Mouse (Mus musculus) spleen, adult 2 months (tissue): ENCODE measurements around the gene Map3k3. TPM values are rescaled to one million over a fixed set of nuclear protein-coding genes. Genes with fewer than 3 reads are reported as not detected.

Experiments
- DNase-seq, 2 experiments: peaks; one replicate each; pipeline versions ENCODE4 v3.0.0 to v3.0.0-alpha.2; 2012 to 2021; ENCODE audit warnings: low spot score in 2 of 2, low read depth in 1 of 2
- H3K27ac ChIP-seq: fragments of 200-500 bp; 2 replicates; pipeline ENCODE4 v1.5.1; 2012; ENCODE audit warnings: low read length, inconsistent platforms; ENCODE audit not compliant: insufficient read depth
- H3K27me3 ChIP-seq: fragments of 200-500 bp; 2 replicates; pipeline ENCODE4 v1.6.1; 2012; ENCODE audit warnings: mild to moderate bottlenecking, moderate library complexity, low read length, inconsistent platforms; ENCODE audit not compliant: control insufficient read depth, insufficient read depth
- H3K36me3 ChIP-seq: fragments of 200-500 bp; 2 replicates; pipeline ENCODE4 v1.6.1; 2012; ENCODE audit warnings: mild to moderate bottlenecking, low read length, inconsistent platforms; ENCODE audit not compliant: control insufficient read depth, insufficient read depth
- H3K4me1 ChIP-seq: fragments of 200-500 bp; 2 replicates; pipeline ENCODE4 v1.6.1; 2011; ENCODE audit warnings: inconsistent platforms; ENCODE audit not compliant: control insufficient read depth, insufficient read depth, insufficient read length
- H3K4me3 ChIP-seq: fragments of 200-500 bp; 2 replicates; pipeline ENCODE4 v1.5.1; 2011; ENCODE audit warnings: mild to moderate bottlenecking, inconsistent platforms; ENCODE audit not compliant: insufficient read depth, insufficient read length; ENCODE audit errors: extremely low read depth
- CTCF ChIP-seq: fragments of 200-500 bp; IDR thresholded peaks from 2 replicates; pipeline ENCODE4 v1.5.1; 2011; ENCODE audit warnings: mild to moderate bottlenecking, inconsistent platforms; ENCODE audit not compliant: insufficient read depth, insufficient read length, insufficient replicate concordance; ENCODE audit errors: extremely low read depth
- POLR2A ChIP-seq: fragments of 200-500 bp; IDR thresholded peaks from 2 replicates; pipeline ENCODE4 v1.6.1; 2011; ENCODE audit warnings: low read depth, low read length, inconsistent platforms
- WGBS: fragments of 180-500 bp; shearing (Covaris S2); methylation state at CpG from one replicate; pipeline ENCODE4 v1.1.7; 2018; 5-methylcytosine and 5-hydroxymethylcytosine counted together
- polyA plus RNA-seq: library from polyadenylated mRNA; depleted of rRNA; stranded (reverse); fragments of >200 nt; gene quantifications from 2 replicates; pipeline ENCODE4 v1.2.3, GENCODE M21; 2012; rRNA removed

Gene Map3k3
- 34.1 and 37.1 TPM in 2 replicates for polyA plus RNA-seq

GRCm38 (mm10) chr11:106083708-106084701 lies at the start of gene Map3k3:
Gene Map3k3 (plus strand): TSS chr11:106084613.
- Histone ChIP-seq H3K36me3 (no peaks in the 10 kb centered on the region), H3K27me3 (no peaks in the 10 kb centered on the region), H3K4me3 (peak within 1 kb of the TSS; percentile 86), H3K27ac (peak within 1 kb of the TSS; percentile 93), H3K4me1 (no peaks in the 10 kb centered on the region; the same call in 1 of the 2 replicates)
- DNase-seq: peak; percentile 99
- WGBS: under 1% methylated on average over 69 of the region's 69 CpGs
- TF ChIP-seq POLR2A (peak; percentile 92), CTCF (no peak)

- 82% methylated on average over 9 of the region's 9 CpGs for WGBS
- H3K27ac ChIP-seq: no peak overlapping the region
- no peaks in the 10 kb centered on the region for H3K27me3 ChIP-seq
- DNase-seq: no peak
- H3K4me1 ChIP-seq: peaks cover 10% of the 10 kb centered on the region; the same call in 1 of the 2 replicates
- H3K36me3 ChIP-seq: no peaks in the 10 kb centered on the region
- TF ChIP-seq CTCF (no peak), POLR2A (no peak)
- no peak overlapping the region for H3K4me3 ChIP-seq
Measured at GRCm38 (mm10) chr11:106034986-106035385, 49.4 kb upstream of the Map3k3 start.

GRCm38 (mm10) chr11:106036548-106037417 lies 47.6 kb upstream of the Map3k3 start, which contains the start of gene Dcaf7:
Gene Dcaf7 (plus strand): TSS chr11:106036872.
- Histone ChIP-seq H3K27me3 (no peaks in the 10 kb centered on the region), H3K27ac (peak within 1 kb of the TSS; percentile 78), H3K4me3 (peak within 1 kb of the TSS; percentile 91), H3K36me3 (no peaks in the 10 kb centered on the region), H3K4me1 (peaks cover 10% of the 10 kb centered on the region; the same call in 1 of the 2 replicates)
- DNase-seq: peak; percentile 92 to 96
- TF ChIP-seq POLR2A (peak; percentile 66), CTCF (no peak)
- 1% methylated on average over 66 of the region's 66 CpGs for WGBS

- Histone ChIP-seq H3K36me3 (no peaks in the 10 kb centered on the region), H3K4me3 (peak overlapping the region; percentile 91), H3K27ac (peak overlapping the region; percentile 78; the same call in 1 of the 2 replicates), H3K4me1 (peaks cover 10% of the 10 kb centered on the region; the same call in 1 of the 2 replicates), H3K27me3 (no peaks in the 10 kb centered on the region)
- under 1% methylated on average over 13 of the region's 13 CpGs for WGBS
- DNase-seq: no peak
- no peak for TF ChIP-seq CTCF
- TF ChIP-seq POLR2A: no peak
Measured at GRCm38 (mm10) chr11:106037418-106037751, 47.0 kb upstream of the Map3k3 start.

GRCm38 (mm10) chr11:106044349-106044748 lies 40.1 kb upstream of the Map3k3 start:
- Histone ChIP-seq H3K4me3 (no peak overlapping the region), H3K36me3 (peaks cover 7% of the 10 kb centered on the region)
- no peak for TF ChIP-seq CTCF
- TF ChIP-seq POLR2A: no peak

GRCm38 (mm10) chr11:106045256-106045655 lies 39.2 kb upstream of the Map3k3 start:
- no peak overlapping the region for H3K27ac ChIP-seq
- 89% methylated on average over 1 of the region's 1 CpGs for WGBS
- H3K36me3 ChIP-seq: peaks cover 9% of the 10 kb centered on the region

More at GRCm38 (mm10) chr11:106044349-106044748, 40.1 kb upstream of the Map3k3 start:
- DNase-seq: no peak
- H3K4me1 ChIP-seq: peaks cover 2% of the 10 kb centered on the region; the same call in 1 of the 2 replicates
- H3K27ac ChIP-seq: no peak overlapping the region
- H3K27me3 ChIP-seq: no peaks in the 10 kb centered on the region

More at GRCm38 (mm10) chr11:106045256-106045655, 39.2 kb upstream of the Map3k3 start:
- H3K4me3 ChIP-seq: no peak overlapping the region
- TF ChIP-seq POLR2A (no peak), CTCF (no peak)
- H3K4me1 ChIP-seq: peaks cover 2% of the 10 kb centered on the region; the same call in 1 of the 2 replicates
- no peaks in the 10 kb centered on the region for H3K27me3 ChIP-seq
- no peak for DNase-seq
